Mouse (Mus musculus): ENCODE data around the gene Olfr270. TPM values are rescaled to one million over a fixed set of nuclear protein-coding genes. Genes with fewer than 3 reads are reported as not detected.

Olfr270 gene
- polyA plus RNA-seq (2014; fragmentation: Illumina TruSeq; extraction: RNeasy Lipid Tissue Mini Kit (QIAGEN cat#74804); ENCODE audit: low read depth, low replicate concordance) = not detected

DNA sequence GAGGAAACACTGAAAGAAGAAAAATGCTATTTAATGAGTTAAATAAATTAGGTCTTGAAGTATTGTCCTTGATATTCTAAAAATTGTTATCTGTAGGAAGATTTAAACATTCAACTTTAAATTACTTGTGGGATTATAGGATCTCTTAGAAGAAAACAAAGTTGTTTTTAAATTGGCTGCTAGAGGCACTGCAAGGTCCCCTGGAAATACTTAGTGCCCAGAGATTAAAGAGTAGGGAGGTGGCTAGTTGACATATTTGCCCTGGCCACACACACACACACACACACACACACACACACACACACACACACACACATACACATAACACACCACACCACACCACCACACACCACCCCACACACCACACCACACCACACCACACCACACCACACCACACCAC, at the start of gene Olfr270:
Gene Olfr270, plus strand, starts transcription at position 301 of the 400 bp plus-strand sequence.

DNA sequence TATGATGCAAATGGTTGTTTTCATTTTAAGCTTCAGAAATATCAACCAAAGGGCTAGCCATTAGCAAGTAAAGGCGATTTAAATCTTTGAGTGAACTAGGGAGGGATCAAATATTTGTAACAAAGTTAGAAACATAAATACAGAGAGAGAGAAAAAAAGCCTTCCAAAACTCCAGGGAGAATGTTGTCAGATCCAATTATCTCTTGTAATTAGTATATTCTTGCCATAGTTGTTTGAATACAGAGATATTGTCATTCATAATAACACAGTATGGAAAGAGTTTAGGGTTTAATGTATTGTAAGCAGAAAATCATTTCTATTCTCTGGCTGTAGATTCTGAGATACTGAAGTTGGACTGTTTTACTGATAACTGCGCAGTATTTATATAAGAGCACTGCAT, 45.3 kb upstream of the Olfr270 start, which contains the start of gene Olfr272:
Gene Olfr272, minus strand, starts transcription at position 101 of the 400 bp plus-strand sequence.

DNA sequence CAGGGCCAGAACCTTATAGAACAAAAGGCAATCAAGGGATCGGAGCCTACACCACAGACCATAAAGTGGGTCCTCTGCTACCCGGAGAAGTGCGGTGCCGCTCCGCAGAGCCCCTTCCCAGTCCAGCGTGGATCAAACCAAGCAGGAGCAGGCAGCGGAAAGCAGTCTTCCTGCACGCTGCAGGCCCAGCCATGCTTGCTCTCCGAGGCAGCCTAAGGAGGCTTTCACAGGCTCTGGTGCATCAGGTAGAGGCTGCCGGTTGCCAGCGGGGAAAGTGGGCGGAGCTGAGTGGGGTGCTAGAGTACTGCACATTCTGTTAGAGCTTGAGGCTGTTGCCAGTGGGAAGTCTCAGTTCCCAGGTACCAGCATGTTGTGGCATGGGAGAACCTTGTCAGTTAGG, 24.9 kb downstream of the Olfr270 start, which contains the start of gene Nipsnap3a:
Gene Nipsnap3a, plus strand, starts transcription at position 25 of the 400 bp plus-strand sequence.

GRCm38 (mm10) chr4:53011732-53012361, 47.5 kb downstream of the Olfr270 start, which contains the start of gene Nipsnap3b:
Gene Nipsnap3b, plus strand, starts transcription at chr4:53011880.

Other genes with a start within 250 kb of the Olfr270 start
- gene Olfr275, start 149.9 kb upstream of the Olfr270 start, polyA plus RNA-seq (2014; fragmentation: Illumina TruSeq; extraction: RNeasy Lipid Tissue Mini Kit (QIAGEN cat#74804); ENCODE audit: low read depth, low replicate concordance) = not detected
- gene Olfr273, start 105.3 kb upstream of the Olfr270 start, polyA plus RNA-seq (2014; fragmentation: Illumina TruSeq; extraction: RNeasy Lipid Tissue Mini Kit (QIAGEN cat#74804); ENCODE audit: low read depth, low replicate concordance) = not detected
- gene Olfr272, start 45.4 kb upstream of the Olfr270 start, polyA plus RNA-seq (2014; fragmentation: Illumina TruSeq; extraction: RNeasy Lipid Tissue Mini Kit (QIAGEN cat#74804); ENCODE audit: low read depth, low replicate concordance) = not detected
- gene Nipsnap3a, start 24.7 kb downstream of the Olfr270 start, polyA plus RNA-seq (2014; fragmentation: Illumina TruSeq; extraction: RNeasy Lipid Tissue Mini Kit (QIAGEN cat#74804); ENCODE audit: low read depth, low replicate concordance) = not detected
- 78.5 TPM for gene Nipsnap3b, start 47.3 kb downstream of the Olfr270 start, polyA plus RNA-seq (2014; fragmentation: Illumina TruSeq; extraction: RNeasy Lipid Tissue Mini Kit (QIAGEN cat#74804); ENCODE audit: low read depth, low replicate concordance)
- 18.6 TPM for gene Abca1, start 195.3 kb downstream of the Olfr270 start, polyA plus RNA-seq (2014; fragmentation: Illumina TruSeq; extraction: RNeasy Lipid Tissue Mini Kit (QIAGEN cat#74804); ENCODE audit: low read depth, low replicate concordance)

Measured in sigmoid colon, adult 10 weeks (tissue).